Mouse (Mus musculus) heart, embryonic 16.5 days (tissue): Measurements from ENCODE around the gene Phf19. TPM values are rescaled to one million over a fixed set of nuclear protein-coding genes. Genes with fewer than 3 reads are reported as not detected.

Experiments used
- ATAC-seq: fragments of 200-750 bp; cut with Nextera tagmentation; replicated peaks from 2 replicates; pipeline ENCODE4 v1.8.0; 2017; ENCODE audit warnings: moderate number of reproducible peaks; ENCODE audit not compliant: insufficient read depth, low FRiP score; ENCODE audit errors: extremely low read depth
- H3K27ac ChIP-seq: fragments of 300-500 bp; sonication (generic); 2 replicates; pipeline ENCODE4 v1.5.1; 2014; ENCODE audit warnings: mild to moderate bottlenecking, low read length, control low read depth, moderate library complexity
- H3K27me3 ChIP-seq: fragments of 300-500 bp; sonication (generic); 2 replicates; pipeline ENCODE4 v1.6.1; 2014; ENCODE audit warnings: low read length, mixed read lengths; ENCODE audit not compliant: control insufficient read depth, insufficient read depth
- H3K36me3 ChIP-seq: fragments of 300-500 bp; sonication (generic); 2 replicates; pipeline ENCODE4 v1.6.1; 2014; ENCODE audit not compliant: control insufficient read depth, insufficient read depth
- H3K4me1 ChIP-seq: fragments of 300-500 bp; sonication (generic); 2 replicates; pipeline ENCODE4 v1.6.1; 2014; ENCODE audit warnings: low read length, mixed read lengths; ENCODE audit not compliant: control insufficient read depth, insufficient read depth
- H3K4me2 ChIP-seq: fragments of 300-500 bp; sonication (generic); 2 replicates; pipeline ENCODE4 v1.6.1; 2014; ENCODE audit warnings: low read depth, mild to moderate bottlenecking, control low read depth, low read length
- H3K4me3 ChIP-seq: fragments of 300-500 bp; sonication (generic); 2 replicates; pipeline ENCODE4 v1.5.1; 2014; ENCODE audit warnings: mild to moderate bottlenecking, control low read depth, low read length
- H3K9ac ChIP-seq: fragments of 300-500 bp; sonication (generic); 2 replicates; pipeline ENCODE4 v1.6.1; 2014; ENCODE audit warnings: low read length, control low read depth
- H3K9me3 ChIP-seq: fragments of 300-500 bp; sonication (generic); replicated peaks from 2 replicates; pipeline ENCODE4 v1.6.1; 2016; ENCODE audit warnings: low read length; ENCODE audit not compliant: control insufficient read depth
- WGBS: fragments of 180-500 bp; shearing (Covaris S2); extraction: QIAGEN DNeasy Blood & Tissue Kit; methylation state at CpG from one replicate; pipeline ENCODE4 v1.1.7; 2014; 5-methylcytosine and 5-hydroxymethylcytosine counted together
- polyA plus RNA-seq: library from polyadenylated mRNA; unstranded; fragments of >200 nt; fragmentation: Nextera tagmentation; extraction: Ambion mirVana; gene quantifications from 2 replicates; pipeline ENCODE4 v1.2.1, GENCODE M21; 2015

Gene Phf19
- polyA plus RNA-seq, 1 experiment from 2014 or later, result 2.6 TPM

- Histone ChIP-seq H3K27ac (no peak overlapping the region), H3K27me3 (no peaks in the 10 kb centered on the region), H3K36me3 (no peaks in the 10 kb centered on the region), H3K4me1 (no peaks in the 10 kb centered on the region), H3K9me3 (no peaks in the 10 kb centered on the region), H3K4me2 (no peak overlapping the region), H3K4me3 (no peak overlapping the region), H3K9ac (no peak overlapping the region)
- WGBS, result 83% methylated on average over 17 of the region's 17 CpGs
- no peak for ATAC-seq
Observed at GRCm38 (mm10) chr2:34896821-34897460, 16.9 kb downstream of the Phf19 start.

GRCm38 (mm10) chr2:34895503-34896113 lies 18.2 kb downstream of the Phf19 start:
- WGBS, result 68% methylated on average over 19 of the region's 19 CpGs

GRCm38 (mm10) chr2:34893950-34894349 lies 19.9 kb downstream of the Phf19 start:
- Histone ChIP-seq H3K27ac (no peak overlapping the region), H3K4me1 (no peaks in the 10 kb centered on the region), H3K4me2 (no peak overlapping the region), H3K36me3 (no peaks in the 10 kb centered on the region), H3K27me3 (no peaks in the 10 kb centered on the region), H3K4me3 (no peak overlapping the region), H3K9ac (no peak overlapping the region), H3K9me3 (no peaks in the 10 kb centered on the region)
- 67% methylated on average over 5 of the region's 5 CpGs for WGBS
- no peak for ATAC-seq

More at GRCm38 (mm10) chr2:34895503-34896113, 18.2 kb downstream of the Phf19 start:
- Histone ChIP-seq H3K36me3 (no peaks in the 10 kb centered on the region), H3K27me3 (no peaks in the 10 kb centered on the region), H3K4me2 (no peak overlapping the region), H3K4me3 (no peak overlapping the region), H3K9me3 (no peaks in the 10 kb centered on the region), H3K27ac (no peak overlapping the region), H3K9ac (no peak overlapping the region), H3K4me1 (no peaks in the 10 kb centered on the region)
- ATAC-seq, result no peak

GRCm38 (mm10) chr2:34884186-34884585 lies 29.6 kb downstream of the Phf19 start:
- Histone ChIP-seq H3K36me3 (no peaks in the 10 kb centered on the region), H3K4me1 (no peaks in the 10 kb centered on the region), H3K27me3 (no peaks in the 10 kb centered on the region), H3K9ac (no peak overlapping the region), H3K4me2 (no peak overlapping the region), H3K9me3 (no peaks in the 10 kb centered on the region), H3K27ac (no peak overlapping the region), H3K4me3 (no peak overlapping the region)
- WGBS, result 87% methylated on average over 2 of the region's 2 CpGs
- ATAC-seq, result no peak

- H3K4me3 ChIP-seq, result no peak overlapping the region
- no peak overlapping the region for H3K27ac ChIP-seq
- H3K4me2 ChIP-seq, result no peak overlapping the region
- H3K36me3 ChIP-seq, result no peaks in the 10 kb centered on the region
- H3K27me3 ChIP-seq, result no peaks in the 10 kb centered on the region
- no peaks in the 10 kb centered on the region for H3K4me1 ChIP-seq
- H3K9me3 ChIP-seq, result no peaks in the 10 kb centered on the region
- 35% methylated on average over 5 of the region's 5 CpGs for WGBS
- no peak overlapping the region for H3K9ac ChIP-seq
- no peak for ATAC-seq
Observed at GRCm38 (mm10) chr2:34883190-34883589, 30.6 kb downstream of the Phf19 start.

- 86% methylated on average over 2 of the region's 2 CpGs for WGBS
Observed at GRCm38 (mm10) chr2:34882757-34883156, 31.1 kb downstream of the Phf19 start.

GRCm38 (mm10) chr2:34880054-34880453 lies 33.8 kb downstream of the Phf19 start:
- 82% methylated on average over 10 of the region's 10 CpGs for WGBS
- no peak for ATAC-seq

More at GRCm38 (mm10) chr2:34882757-34883156, 31.1 kb downstream of the Phf19 start:
- Histone ChIP-seq H3K9ac (no peak overlapping the region), H3K4me2 (no peak overlapping the region), H3K4me3 (no peak overlapping the region), H3K4me1 (no peaks in the 10 kb centered on the region), H3K27ac (no peak overlapping the region), H3K9me3 (no peaks in the 10 kb centered on the region), H3K36me3 (no peaks in the 10 kb centered on the region), H3K27me3 (no peaks in the 10 kb centered on the region)
- ATAC-seq, result no peak

GRCm38 (mm10) chr2:34874816-34875345 lies 38.9 kb downstream of the Phf19 start, which contains the start of gene Psmd5:
Gene Psmd5 (minus strand): TSS chr2:34874968.
- no peaks in the 10 kb centered on the region for H3K9me3 ChIP-seq
- H3K36me3 ChIP-seq, result no peaks in the 10 kb centered on the region
- no peak for ATAC-seq
- peaks cover 11% of the 10 kb centered on the region for H3K4me1 ChIP-seq
- peak within 1 kb of the TSS; percentile 39 for H3K4me3 ChIP-seq
- H3K9ac ChIP-seq, result peak within 1 kb of the TSS; percentile 59
- H3K27me3 ChIP-seq, result peaks cover 8% of the 10 kb centered on the region; the same call in 1 of the 2 replicates
- 10% methylated on average over 8 of the region's 8 CpGs for WGBS
- peak within 1 kb of the TSS; percentile 67 for H3K4me2 ChIP-seq
- no peak within 1 kb of the TSS for H3K27ac ChIP-seq

More at GRCm38 (mm10) chr2:34880054-34880453, 33.8 kb downstream of the Phf19 start:
- Histone ChIP-seq H3K9ac (no peak overlapping the region), H3K4me2 (no peak overlapping the region), H3K36me3 (no peaks in the 10 kb centered on the region), H3K27me3 (peaks cover 2% of the 10 kb centered on the region; the same call in 1 of the 2 replicates), H3K27ac (no peak overlapping the region), H3K4me3 (no peak overlapping the region), H3K9me3 (no peaks in the 10 kb centered on the region), H3K4me1 (no peaks in the 10 kb centered on the region)

- 7% methylated on average over 14 of the region's 14 CpGs for WGBS
- Histone ChIP-seq H3K36me3 (no peaks in the 10 kb centered on the region), H3K9me3 (no peaks in the 10 kb centered on the region), H3K27ac (no peak within 1 kb of the TSS), H3K9ac (peak within 1 kb of the TSS; percentile 59), H3K4me1 (peaks cover 18% of the 10 kb centered on the region), H3K27me3 (peaks cover 8% of the 10 kb centered on the region; the same call in 1 of the 2 replicates), H3K4me2 (peak within 1 kb of the TSS; percentile 67), H3K4me3 (peak within 1 kb of the TSS; percentile 39)
- ATAC-seq, result no peak
Observed at GRCm38 (mm10) chr2:34874271-34874670, 39.6 kb downstream of the Phf19 start, which contains the start of gene Cutal. Gene Cutal (plus strand): TSS chr2:34874396.
